Mouse (Mus musculus) adrenal gland, postnatal 4 days (tissue): ENCODE data around the gene Ddx39. TPM values are rescaled to one million over a fixed set of nuclear protein-coding genes. Genes with fewer than 3 reads are reported as not detected.

Experiments used
- DNase-seq, 2 experiments: peaks; one replicate each; pipeline ENCODE4 v3.0.0; 2021 to 2022; ENCODE audit warnings: low spot score in 2 of 2, mixed read lengths in 2 of 2
- long read RNA-seq, 2 experiments: library from polyadenylated mRNA; stranded (forward); transcript quantifications; one replicate each; pipeline ENCODE4 v2.0.0; 2021
- total RNA-seq, 2 experiments: library from RNA; stranded (reverse); gene quantifications; 2 replicates each; pipeline ENCODE4 v1.2.3; 2021

Gene Ddx39
- total RNA-seq, result 10 to 100 TPM; 41.5 to 42.2 TPM
- long read RNA-seq, experiment 1, transcript Ddx39-201 (11 exons, 1,656 nt), result major isoform, 29 of 44 reads
- long read RNA-seq, experiment 1, transcript Ddx39-203 (11 exons, 1,927 nt), result minor isoform, 7 of 44 reads
- long read RNA-seq, experiment 1, partial matches to known transcripts, result 2 of 44 reads
- long read RNA-seq, experiment 1, other reads (novel, unspliced or antisense), result 6 of 44 reads
- long read RNA-seq, experiment 2, transcript Ddx39-203 (11 exons, 1,927 nt), result minor isoform, 11 of 79 reads
- long read RNA-seq, experiment 2, transcript Ddx39-201 (11 exons, 1,656 nt), result major isoform, 44 of 79 reads
- long read RNA-seq, experiment 2, partial matches to known transcripts, result 3 of 79 reads
- long read RNA-seq, experiment 2, other reads (novel, unspliced or antisense), result 17 of 79 reads

- DNase-seq, result peak; percentile 68 to 89
Observed at GRCm38 (mm10) chr8:83715031-83715690, at the start of gene Ddx39. Gene Ddx39 (plus strand): TSS chr8:83715177.

- DNase-seq, result no peak
Observed at GRCm38 (mm10) chr8:83665969-83666865, 48.8 kb upstream of the Ddx39 start, which contains the start of gene Ptger1. Gene Ptger1 (plus strand): TSS chr8:83666678.

DNA sequence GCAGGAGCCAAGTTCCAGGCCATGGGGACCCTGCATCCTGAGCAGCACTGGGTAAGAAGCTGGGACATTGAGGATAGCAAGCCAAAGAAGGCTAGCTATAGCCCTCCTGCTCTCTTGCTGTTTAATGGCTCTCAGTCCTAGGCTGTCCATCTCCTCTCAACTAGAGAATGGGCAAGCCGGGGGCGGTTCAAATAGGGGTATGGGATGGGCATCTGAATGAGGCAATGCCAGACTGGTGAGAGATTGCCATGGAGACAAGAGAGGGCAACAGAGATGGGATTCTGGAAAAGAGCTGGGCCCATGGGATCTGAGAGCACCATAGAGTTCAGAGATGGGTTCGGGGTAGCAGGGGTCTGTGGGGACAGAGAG, 48.1 kb upstream of the Ddx39 start:
- DNase-seq, result no peak

DNA sequence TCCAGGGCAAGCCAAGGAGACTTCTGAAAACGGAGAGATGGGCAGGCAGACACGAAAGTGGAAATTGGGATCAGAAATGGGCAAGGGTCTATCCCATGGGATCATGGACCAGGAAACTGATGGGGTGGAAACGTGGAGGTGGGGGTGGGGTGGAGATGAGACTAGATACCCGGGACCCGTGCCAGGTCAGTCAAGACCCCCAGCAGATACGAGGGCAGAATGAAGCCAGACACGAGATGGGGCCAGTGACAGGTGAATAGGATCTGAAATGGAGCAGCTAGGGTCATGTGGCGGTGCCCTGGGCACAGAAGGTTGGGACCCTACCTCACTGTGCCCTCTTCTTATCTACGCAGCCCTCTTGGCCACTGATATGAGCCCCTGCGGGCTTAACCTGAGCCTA, 47.5 kb upstream of the Ddx39 start:
- no peak for DNase-seq

DNA sequence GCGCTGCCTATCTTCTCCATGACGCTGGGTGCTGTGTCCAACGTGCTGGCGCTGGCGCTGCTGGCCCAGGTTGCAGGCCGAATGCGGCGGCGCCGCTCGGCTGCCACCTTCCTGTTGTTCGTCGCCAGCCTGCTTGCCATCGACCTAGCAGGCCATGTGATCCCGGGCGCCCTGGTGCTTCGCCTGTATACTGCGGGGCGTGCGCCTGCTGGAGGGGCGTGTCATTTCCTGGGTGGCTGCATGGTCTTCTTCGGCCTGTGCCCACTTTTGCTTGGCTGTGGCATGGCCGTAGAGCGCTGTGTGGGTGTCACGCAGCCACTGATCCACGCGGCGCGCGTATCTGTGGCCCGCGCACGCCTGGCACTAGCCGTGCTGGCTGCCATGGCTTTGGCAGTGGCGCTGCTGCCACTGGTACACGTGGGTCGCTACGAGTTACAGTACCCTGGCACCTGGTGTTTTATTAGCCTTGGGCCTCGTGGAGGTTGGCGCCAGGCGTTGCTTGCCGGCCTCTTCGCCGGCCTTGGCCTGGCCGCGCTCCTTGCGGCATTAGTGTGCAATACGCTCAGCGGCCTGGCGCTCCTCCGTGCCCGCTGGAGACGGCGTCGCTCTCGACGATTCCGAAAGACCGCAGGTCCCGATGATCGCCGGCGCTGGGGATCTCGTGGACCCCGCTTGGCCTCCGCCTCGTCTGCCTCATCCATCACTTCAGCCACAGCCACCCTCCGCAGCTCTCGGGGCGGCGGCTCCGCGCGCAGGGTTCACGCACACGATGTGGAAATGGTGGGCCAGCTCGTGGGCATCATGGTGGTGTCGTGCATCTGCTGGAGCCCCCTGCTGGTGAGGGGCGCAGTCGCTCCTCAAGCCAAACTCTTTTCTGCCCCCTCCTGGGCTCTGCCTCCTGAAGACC, 46.7 kb upstream of the Ddx39 start:
- DNase-seq, result no peak

GRCm38 (mm10) chr8:83669013-83669412, 46.0 kb upstream of the Ddx39 start:
- no peak for DNase-seq

DNA sequence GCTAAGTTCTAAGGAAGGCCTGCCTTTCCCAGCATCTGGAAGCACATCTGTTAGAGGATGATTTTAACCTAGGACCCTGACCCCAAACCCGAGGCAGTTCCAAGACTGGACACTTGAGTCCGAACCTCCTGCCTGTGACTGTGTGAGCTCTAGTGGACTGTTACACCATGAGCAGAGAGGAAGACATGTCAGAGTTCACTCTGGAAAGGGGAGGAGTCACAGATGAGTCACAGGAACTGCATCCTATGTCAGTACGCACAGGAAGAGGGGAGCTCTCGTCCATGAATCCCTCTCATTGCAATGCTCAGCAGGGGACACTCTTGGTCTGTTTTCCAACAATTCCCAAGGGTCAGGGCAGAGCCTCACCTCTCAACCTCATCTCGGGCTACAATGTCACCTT, 42.0 kb upstream of the Ddx39 start:
- DNase-seq, result no peak

DNA sequence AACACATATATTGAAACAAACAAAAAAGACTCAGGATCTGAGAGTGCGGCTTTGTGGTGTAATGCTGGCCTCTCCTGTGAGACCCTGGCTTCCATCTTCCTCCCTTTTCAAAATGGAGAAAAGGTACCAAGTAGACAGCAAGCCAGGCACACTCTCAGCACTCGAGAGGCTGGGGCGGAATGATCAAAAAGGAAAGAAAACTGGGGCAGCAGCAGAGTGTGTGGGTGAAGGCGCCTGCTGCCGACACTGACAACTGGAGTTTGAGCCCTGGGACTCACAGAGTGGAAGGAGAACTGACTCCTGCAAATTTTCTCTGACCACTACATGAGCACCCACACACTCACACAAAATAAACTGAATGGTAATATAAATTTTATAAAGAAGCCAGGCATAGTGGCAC, 40.5 kb upstream of the Ddx39 start:
- DNase-seq, result no peak

GRCm38 (mm10) chr8:83679866-83680265, 35.1 kb upstream of the Ddx39 start:
- no peak for DNase-seq

DNA sequence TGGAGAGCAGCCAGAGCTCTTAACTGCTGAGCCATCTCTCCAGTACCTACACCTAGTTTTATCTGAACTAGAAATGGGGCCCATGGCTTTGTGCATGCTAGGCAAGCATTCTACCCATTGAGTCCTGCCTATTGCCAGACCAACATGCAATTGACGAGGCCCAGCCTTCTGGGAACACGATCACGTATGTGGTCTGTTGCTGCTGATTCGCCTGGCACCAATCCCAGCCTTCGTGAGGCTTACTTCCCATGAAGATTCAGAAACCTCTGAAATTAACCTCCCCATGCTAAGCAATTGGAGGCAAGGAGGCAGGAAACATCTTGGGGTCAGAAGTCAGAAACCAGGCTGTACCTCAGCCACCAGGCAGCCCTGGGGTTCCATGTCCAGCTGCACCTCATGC, 34.4 kb upstream of the Ddx39 start:
- DNase-seq, result no peak

DNA sequence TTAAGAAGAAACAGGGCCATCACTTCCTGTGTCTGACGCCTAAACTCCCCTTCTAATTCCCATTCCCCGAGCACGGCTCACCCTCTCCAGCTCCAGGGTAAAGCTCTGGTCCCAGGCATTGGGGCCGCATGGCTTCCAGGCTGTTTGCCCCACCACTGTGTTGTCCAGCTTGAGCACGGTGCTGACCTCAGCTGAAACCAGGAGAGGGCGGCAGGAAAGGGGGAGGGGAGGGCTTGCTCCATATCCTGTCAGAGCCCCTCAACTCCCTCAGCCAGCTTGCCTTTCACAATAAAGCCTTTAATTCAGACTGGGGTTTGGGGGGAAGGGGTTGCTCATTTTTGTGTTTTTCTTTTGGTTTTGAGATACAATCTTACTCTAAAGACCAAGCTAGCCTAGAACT, 33.9 kb upstream of the Ddx39 start:
- DNase-seq, result no peak

GRCm38 (mm10) chr8:83684517-83684916, 30.5 kb upstream of the Ddx39 start:
- no peak for DNase-seq

DNA sequence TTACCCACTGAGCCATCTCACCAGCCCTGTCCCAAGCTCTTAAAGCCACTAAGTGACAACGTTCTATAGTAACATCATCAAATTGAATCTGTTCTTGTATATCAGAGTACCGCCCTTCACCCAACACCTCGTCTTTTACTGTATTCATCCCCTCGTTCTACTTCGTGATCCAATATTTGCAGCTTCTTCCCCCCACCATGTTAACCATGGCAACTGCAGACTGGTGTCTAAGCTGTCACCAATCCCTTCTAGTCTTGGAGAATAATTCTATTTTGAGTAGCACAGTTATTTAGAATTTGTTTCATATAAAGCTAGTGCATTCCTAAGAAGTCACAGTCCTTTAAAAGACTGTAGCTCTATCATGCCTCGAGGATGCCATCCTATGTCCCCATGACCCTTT, 25.7 kb upstream of the Ddx39 start:
- DNase-seq, result no peak

- no peak for DNase-seq
Observed at GRCm38 (mm10) chr8:83693609-83694236, 21.3 kb upstream of the Ddx39 start.

DNA sequence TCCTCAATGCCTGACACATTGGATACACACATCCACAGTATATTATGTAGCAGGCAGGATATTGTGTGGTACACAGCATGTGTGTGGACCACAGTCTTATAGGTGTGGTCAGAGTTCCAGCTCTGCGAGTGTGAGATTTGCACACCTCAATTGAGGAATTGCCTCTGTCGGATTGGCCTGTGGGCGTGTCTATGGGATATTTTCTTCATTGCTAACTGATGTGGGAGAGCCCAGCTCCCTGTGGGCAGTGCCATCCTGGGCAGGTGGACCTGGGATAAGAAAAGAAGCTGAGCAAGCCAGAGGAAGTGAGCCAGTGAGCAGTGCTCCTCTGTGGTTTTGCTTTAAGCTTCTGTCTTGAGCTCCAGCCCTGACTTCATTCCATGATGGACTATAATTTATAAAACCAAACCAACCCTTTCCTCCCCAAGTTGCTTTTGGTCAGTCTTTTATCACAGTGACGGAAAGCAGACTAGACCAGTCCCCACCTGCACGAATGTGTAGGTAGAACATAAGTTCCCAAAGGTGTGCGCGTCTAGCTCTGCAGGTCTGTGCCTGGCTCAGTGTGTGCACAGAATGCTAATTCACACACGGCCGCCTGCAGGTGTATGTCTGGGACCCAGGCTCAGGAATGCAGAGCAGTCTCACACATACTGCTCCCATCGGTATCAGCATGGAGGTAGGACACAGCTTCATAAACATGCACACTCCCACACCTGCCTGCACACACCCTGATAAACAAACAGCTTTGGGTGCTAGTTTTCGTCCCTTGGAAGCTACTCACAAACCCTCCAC, 20.4 kb upstream of the Ddx39 start:
- no peak for DNase-seq

GRCm38 (mm10) chr8:83695351-83696106, 19.4 kb upstream of the Ddx39 start:
- no peak for DNase-seq

GRCm38 (mm10) chr8:83697374-83698220, 17.4 kb upstream of the Ddx39 start:
- peak in 1 of 2 experiments; percentile 62 for DNase-seq

- no peak for DNase-seq
Observed at GRCm38 (mm10) chr8:83698291-83698660, 16.7 kb upstream of the Ddx39 start.
